Mouse (Mus musculus) megakaryocyte, embryonic 14.5 days (primary cell): Measurements from ENCODE around the gene Smurf2.

ENCODE experiments used
- FLI1 ChIP-seq: IDR thresholded peaks from 2 replicates; pipeline ENCODE4 v1.6.1; 2012; ENCODE audit warnings: low read length, inconsistent platforms, mixed read lengths
- GATA1 ChIP-seq: IDR thresholded peaks from 3 replicates; pipeline ENCODE4 v1.6.1; 2012; ENCODE audit warnings: mixed read lengths, low read length, inconsistent platforms, borderline replicate concordance

- TF ChIP-seq GATA1 (no peak), FLI1 (no peak)
These were observed 136.0 kb downstream of the Smurf2 start for GRCm38 (mm10) chr11:106784476-106784875.
